Mouse (Mus musculus) ES-CJ7 (cell line): Measurements from ENCODE around the gene Lmf1.
A peak's percentile ranks its signal among the peaks of the same experiment; 100 is the strongest.

Experiments used
- DNase-seq: peaks from one replicate; pipeline ENCODE4 v3.0.0; 2011; ENCODE audit warnings: low read depth, low spot score

Lmf1 gene

GRCm38 (mm10) chr17:25604234-25604633, 25.3 kb downstream of the Lmf1 start:
- no peak for DNase-seq

GRCm38 (mm10) chr17:25608137-25608785, 29.4 kb downstream of the Lmf1 start:
- DNase-seq, result no peak

DNA sequence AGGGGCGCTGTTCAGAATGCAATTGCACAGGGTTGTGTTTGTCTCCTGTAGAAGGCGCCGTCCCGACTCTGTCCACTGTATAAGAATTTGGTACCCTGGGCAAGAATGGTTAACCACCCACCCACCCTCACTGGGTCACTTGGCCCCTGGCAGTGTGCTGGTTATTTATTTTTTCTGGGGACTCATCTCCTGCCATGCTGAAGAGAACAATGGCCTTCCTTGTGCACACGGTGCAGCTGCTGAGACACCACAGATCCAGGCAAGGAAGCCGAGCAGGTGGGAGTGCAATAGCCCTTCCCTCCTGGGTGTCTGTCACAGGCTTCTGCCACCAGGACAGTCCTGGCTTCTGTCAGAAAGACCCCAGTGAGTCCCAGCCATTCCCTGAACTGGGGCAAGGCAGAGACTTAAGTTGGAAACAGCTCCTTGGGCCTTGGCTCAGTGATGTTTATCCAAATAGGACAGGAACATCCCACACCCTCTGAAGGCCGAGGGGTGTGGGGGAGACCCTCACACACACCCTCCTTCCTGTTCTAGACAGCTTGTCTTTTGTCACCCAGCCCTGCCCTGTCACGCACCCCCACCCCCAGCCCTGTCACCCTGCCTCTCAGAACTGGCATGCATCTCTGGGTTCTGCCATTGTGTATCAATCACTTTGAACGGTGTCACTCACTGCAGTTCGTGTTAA, 30.1 kb downstream of the Lmf1 start:
- DNase-seq, result no peak

GRCm38 (mm10) chr17:25609506-25609828, 30.6 kb downstream of the Lmf1 start:
- DNase-seq, result no peak

DNA sequence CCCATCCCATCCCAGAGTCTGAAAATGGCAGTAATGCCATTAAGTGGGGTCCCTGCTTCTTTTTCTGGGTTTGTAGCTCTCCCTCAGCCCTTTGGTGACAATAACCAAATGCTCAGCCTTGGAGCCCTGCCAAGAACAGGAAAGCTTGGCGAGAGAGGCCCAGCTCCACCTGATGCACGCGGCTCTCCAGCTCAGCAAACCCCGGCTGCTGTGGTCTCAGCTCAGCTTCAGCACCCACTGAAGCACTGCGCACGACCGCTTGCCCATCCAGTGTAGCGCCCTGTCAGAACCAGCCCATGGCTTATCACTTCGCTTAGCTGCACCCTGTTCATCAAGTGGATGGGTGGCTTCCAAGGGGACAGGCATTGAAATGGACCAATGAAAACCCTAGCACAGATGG, 31.3 kb downstream of the Lmf1 start:
- DNase-seq, result no peak

DNA sequence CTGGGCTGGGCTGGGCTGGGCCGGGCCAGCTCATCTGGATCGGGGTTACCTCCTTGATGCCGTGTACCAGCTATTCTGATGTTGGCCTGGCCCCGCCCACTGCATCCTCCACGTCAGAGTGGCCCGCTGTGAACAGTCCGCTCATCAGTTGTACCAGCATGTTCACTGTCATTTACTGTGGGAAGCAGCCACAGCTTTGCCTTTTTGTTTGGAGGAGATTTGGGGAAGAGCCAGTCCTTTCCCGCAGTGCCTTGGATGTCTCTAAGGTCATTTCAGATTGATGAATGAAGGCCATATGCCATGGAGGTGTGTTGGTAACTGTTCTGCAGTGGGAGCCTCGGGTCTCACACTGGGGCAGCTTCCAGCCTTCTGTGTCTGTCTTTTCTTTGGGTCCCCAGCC, 33.7 kb downstream of the Lmf1 start:
- peak; percentile 11 for DNase-seq

DNA sequence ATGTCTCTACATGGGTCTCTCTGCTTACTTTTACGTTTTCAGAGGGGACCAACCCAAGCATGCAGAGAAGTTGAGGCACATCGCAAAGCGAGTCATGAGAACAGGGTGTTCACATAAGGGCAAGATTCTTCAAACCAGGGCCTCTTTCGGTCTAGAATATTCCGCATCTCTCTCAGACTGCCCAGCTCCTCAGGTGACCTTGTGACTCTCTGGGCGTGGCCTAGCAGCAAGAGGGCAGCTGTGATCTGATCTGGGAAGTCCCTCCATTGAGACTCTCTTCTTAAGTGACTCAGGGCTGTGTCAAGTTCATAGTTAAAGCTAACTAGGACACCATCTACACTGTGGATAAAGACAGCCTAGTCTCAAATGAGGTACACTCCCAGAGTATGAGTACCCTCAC, 34.4 kb downstream of the Lmf1 start:
- no peak for DNase-seq

GRCm38 (mm10) chr17:25614723-25615510, 36.0 kb downstream of the Lmf1 start:
- DNase-seq, result no peak

DNA sequence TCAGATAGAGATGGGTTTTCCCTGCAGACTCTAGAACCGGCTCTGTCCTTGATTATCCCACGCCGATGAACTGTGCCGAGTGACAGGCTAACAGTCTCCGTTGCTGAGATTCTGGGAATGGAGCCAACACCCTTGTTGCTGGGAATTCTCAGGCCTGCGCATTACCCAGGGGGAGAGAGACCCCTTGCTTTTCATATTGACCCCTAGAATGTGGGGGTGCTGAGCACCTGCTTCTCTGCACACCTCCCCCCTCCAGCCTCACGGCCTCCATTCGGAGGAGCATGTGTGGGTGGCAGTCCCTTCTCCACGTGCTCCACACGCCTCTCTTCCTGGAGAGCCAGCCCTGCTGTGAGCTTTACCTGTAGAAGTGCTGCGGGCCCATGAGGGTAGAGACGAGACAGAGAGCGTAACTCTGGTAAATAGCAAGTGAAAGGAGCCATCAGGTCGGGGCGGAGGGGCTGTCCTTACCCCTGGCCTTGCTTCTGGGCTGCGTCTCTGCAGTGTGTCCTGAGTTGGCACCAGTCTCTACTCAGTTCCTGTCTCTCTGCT, 39.7 kb downstream of the Lmf1 start:
- no peak for DNase-seq

DNA sequence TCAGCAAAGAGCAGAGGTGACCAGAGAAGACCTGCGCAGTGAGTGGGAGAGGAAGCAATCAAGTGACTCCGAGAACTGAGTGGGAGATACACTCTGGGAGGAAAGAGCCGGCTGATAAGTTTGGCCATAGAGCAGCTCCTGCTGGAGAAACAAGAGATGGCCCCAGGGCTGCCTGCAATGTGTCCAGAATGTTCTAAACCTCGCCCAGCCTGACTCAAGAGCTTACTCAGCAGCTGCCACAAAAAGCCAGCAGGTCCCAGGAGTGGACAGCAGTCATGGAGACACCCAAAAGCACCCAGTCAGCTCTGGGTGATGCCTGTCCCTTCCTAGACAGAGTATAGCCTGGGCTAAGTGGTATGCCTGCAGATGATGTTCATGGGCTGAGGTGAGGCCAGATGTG, 44.6 kb downstream of the Lmf1 start:
- no peak for DNase-seq

DNA sequence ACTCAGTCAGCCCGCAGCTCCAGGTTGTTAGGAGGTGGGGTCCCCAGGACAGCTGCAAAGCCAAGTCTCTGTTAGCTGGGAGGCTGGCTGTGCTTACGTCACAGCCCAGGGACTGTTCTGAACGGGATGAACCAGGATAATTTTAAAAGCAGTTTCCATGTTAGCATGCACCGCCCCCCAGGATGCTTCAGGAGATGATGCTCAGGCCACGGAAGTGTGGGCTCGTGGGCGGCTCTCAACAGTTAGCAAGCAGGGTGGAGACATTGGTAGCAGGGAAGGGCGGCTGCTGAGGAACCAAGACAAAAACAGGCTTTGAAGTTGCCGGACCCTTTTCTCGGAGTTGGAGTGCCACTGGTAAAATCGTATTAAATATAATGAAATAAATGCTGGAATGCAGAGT, 45.0 kb downstream of the Lmf1 start:
- DNase-seq, result no peak

- no peak for DNase-seq
Measured at GRCm38 (mm10) chr17:25624446-25625119, 45.7 kb downstream of the Lmf1 start.

GRCm38 (mm10) chr17:25625282-25625681, 46.4 kb downstream of the Lmf1 start:
- DNase-seq, result no peak

- DNase-seq, result no peak
Measured at GRCm38 (mm10) chr17:25626196-25627043, 47.5 kb downstream of the Lmf1 start.

DNA sequence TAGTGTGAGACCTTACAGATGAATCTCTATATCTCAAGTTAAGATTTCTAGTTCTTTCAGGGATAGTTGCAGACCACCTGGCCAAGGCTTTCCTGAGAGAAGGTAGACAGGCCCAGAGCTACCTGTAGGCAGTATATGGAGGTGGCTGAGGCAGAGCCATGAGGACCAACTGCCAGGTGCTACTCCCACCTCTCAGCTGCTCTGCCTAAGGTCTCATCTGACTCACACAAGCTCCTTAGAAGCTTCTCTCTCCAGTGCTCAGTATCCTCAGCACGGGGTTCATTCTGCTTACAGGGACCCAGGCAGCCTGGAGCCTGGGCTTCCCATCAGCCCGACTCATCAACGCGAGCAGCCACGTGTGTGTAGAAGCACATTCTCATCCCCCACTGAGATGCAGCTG, 51.4 kb downstream of the Lmf1 start:
- no peak for DNase-seq

GRCm38 (mm10) chr17:25634070-25634469, 55.2 kb downstream of the Lmf1 start:
- no peak for DNase-seq

DNA sequence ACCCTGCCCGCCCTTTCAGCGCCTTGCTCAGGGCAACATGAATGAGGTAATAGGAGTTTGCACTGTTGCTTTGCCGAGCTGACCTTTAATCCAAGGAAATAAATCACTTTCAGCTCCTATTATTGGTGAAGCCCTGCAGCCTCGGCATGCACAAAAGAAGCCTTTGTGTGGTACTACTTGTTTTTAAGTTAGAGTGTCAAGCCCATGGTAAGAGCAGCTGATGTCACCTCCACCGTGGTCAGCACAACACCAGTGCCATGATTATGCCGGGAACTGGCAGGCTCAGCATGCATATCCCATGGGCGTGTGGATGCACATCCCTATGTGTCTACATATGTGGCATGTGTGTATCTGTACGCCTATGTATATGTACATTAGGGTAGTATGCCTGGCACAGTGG, 56.5 kb downstream of the Lmf1 start:
- no peak for DNase-seq

- DNase-seq, result no peak
Measured at GRCm38 (mm10) chr17:25635806-25636205, 56.9 kb downstream of the Lmf1 start.

DNA sequence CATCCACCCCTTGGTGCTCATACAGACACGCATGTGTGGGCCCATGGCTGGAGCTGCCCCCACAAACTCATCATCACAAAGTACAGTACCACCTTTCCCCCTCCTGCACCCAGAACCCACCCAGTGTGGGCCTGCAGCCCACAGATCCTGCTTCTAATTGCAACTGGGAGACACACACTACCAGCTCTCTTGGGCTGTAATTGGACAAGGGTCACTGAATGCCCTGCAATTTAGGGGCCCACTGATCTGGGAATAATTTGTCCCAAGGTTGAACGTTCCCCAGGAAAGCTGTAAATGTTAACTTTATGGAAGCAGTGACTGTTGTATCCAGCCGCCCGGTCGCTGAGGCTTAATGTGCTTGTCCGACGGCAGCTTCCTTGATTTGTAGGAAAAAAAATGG, 59.1 kb downstream of the Lmf1 start:
- DNase-seq, result no peak

DNA sequence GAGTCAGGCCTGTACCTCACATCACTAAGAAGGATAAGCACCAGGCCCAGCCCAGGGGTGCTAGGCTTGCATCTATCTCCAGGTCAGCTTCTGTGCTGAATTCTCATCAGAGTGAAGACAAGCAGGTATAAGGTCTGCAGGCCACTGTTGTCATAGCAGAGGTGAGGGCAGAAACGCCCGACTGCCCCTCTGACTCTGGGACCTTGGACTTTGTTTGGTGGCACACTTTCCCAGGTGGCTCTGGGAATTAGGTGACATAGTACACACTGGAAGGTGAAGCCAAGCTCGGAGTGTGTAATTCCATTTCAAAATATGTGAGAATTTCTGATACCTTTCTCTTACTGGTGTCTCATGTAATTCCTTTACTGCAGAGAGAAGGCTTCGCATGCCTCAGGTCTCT, 59.6 kb downstream of the Lmf1 start:
- no peak for DNase-seq

- DNase-seq, result no peak
Measured at GRCm38 (mm10) chr17:25640956-25641355, 62.1 kb downstream of the Lmf1 start.
